Mouse (Mus musculus) heart, embryonic 11.5 days (tissue): ENCODE results near the gene Bpifb3. TPM values are rescaled to one million over a fixed set of nuclear protein-coding genes. Genes with fewer than 3 reads are reported as not detected.

Source experiments
- ATAC-seq: fragments of 200-750 bp; cut with Nextera tagmentation; replicated peaks from 2 replicates; pipeline ENCODE4 v1.8.0; 2017; ENCODE audit warnings: moderate library complexity; ENCODE audit not compliant: insufficient number of reproducible peaks, low FRiP score, low TSS enrichment
- H3K27ac ChIP-seq: fragments of 300-500 bp; sonication (generic); 2 replicates; pipeline ENCODE4 v1.5.1; 2014; ENCODE audit warnings: mild to moderate bottlenecking, low read depth, low read length
- H3K27me3 ChIP-seq: fragments of 300-500 bp; sonication (generic); 2 replicates; pipeline ENCODE4 v1.6.1; 2014; ENCODE audit warnings: mild to moderate bottlenecking, low read length, mixed read lengths; ENCODE audit not compliant: control insufficient read depth, insufficient read depth
- H3K36me3 ChIP-seq: fragments of 300-500 bp; sonication (generic); 2 replicates; pipeline ENCODE4 v1.6.1; 2014; ENCODE audit warnings: mild to moderate bottlenecking, low read length, moderate library complexity, mixed read lengths; ENCODE audit not compliant: control insufficient read depth, insufficient read depth
- H3K4me1 ChIP-seq: fragments of 300-500 bp; sonication (generic); 2 replicates; pipeline ENCODE4 v1.6.1; 2014; ENCODE audit warnings: low read length; ENCODE audit not compliant: control insufficient read depth, insufficient read depth
- H3K4me2 ChIP-seq: fragments of 300-500 bp; sonication (generic); 2 replicates; pipeline ENCODE4 v1.6.1; 2014; ENCODE audit warnings: mild to moderate bottlenecking, moderate library complexity
- H3K4me3 ChIP-seq: fragments of 300-500 bp; sonication (generic); 2 replicates; pipeline ENCODE4 v1.5.1; 2014; ENCODE audit warnings: low read depth, low read length
- H3K9ac ChIP-seq: fragments of 300-500 bp; sonication (generic); 2 replicates; pipeline ENCODE4 v1.6.1; 2014; ENCODE audit warnings: mild to moderate bottlenecking, low read depth, low read length, moderate library complexity
- H3K9me3 ChIP-seq: fragments of 300-500 bp; sonication (generic); replicated peaks from 2 replicates; pipeline ENCODE4 v1.6.1; 2016; ENCODE audit warnings: low read length; ENCODE audit not compliant: control insufficient read depth
- WGBS: fragments of 180-500 bp; shearing (Covaris S2); extraction: QIAGEN DNeasy Blood & Tissue Kit; methylation state at CpG from one replicate; pipeline ENCODE4 v1.1.7; 2014; ENCODE audit not compliant: insufficient replicate concordance; 5-methylcytosine and 5-hydroxymethylcytosine counted together
- polyA plus RNA-seq: library from polyadenylated mRNA; unstranded; fragments of >200 nt; fragmentation: Nextera tagmentation; extraction: Ambion mirVana; gene quantifications from 2 replicates; pipeline ENCODE4 v1.2.1, GENCODE M21; 2014

Gene Bpifb3
- polyA plus RNA-seq: not detected in 2 replicates

DNA sequence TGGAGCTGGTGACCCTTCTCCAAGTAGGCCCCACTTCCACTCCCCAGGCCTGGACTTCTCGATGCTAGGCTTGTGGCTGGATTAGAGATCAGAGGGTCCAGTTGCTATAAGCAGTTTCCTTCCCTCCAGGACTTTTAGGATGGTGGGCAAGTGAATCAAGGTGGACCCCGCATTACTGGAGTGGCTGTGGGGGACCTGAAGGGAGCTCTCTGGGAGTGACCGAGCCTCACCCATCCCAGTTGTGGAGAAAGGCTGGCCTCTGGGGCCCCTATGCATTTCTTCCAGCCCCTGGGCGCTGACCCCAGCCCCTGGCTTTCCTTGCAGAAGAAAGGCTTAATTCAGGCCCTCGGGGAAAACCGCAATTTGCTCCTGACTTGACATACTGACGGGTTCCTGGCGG is at the start of gene Bpifb3:
TSS of gene Bpifb3 (plus strand) at position 301 of the 400 bp plus-strand sequence.
- Histone ChIP-seq H3K27ac (no peak within 1 kb of the TSS), H3K4me1 (no peaks in the 10 kb centered on the region), H3K27me3 (no peaks in the 10 kb centered on the region), H3K4me2 (no peak within 1 kb of the TSS), H3K36me3 (no peaks in the 10 kb centered on the region), H3K4me3 (no peak within 1 kb of the TSS), H3K9me3 (no peaks in the 10 kb centered on the region), H3K9ac (no peak within 1 kb of the TSS)
- 75% methylated on average over 8 of the region's 8 CpGs for WGBS
- ATAC-seq: no peak

DNA sequence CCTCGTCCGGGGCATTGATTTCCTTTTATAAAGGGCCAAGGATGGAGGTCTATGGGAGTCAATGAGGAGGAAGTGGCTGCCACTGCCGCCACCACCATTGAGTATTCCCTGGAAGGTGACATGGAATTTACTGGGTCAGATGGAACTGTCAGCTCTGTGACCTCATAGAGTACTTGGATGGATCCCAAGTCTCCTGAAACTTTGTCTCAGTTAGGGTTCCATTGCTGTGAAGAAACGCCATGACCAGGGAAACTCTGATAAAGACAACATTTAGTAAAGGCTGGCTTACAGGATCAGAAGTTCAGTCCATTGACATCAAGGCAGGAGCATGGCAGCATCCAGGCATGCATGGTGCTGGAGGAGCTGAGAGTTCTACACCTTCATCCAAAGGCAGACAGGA is 47.0 kb upstream of the Bpifb3 start, which contains the start of gene Sun5:
TSS of gene Sun5 (minus strand) at position 101 of the 400 bp plus-strand sequence.
- Histone ChIP-seq H3K9ac (no peak within 1 kb of the TSS), H3K4me3 (no peak within 1 kb of the TSS), H3K27me3 (no peaks in the 10 kb centered on the region), H3K36me3 (no peaks in the 10 kb centered on the region), H3K4me2 (no peak within 1 kb of the TSS), H3K9me3 (no peaks in the 10 kb centered on the region), H3K4me1 (no peaks in the 10 kb centered on the region), H3K27ac (no peak within 1 kb of the TSS)
- 80% methylated on average over 4 of the region's 4 CpGs for WGBS
- ATAC-seq: no peak

DNA sequence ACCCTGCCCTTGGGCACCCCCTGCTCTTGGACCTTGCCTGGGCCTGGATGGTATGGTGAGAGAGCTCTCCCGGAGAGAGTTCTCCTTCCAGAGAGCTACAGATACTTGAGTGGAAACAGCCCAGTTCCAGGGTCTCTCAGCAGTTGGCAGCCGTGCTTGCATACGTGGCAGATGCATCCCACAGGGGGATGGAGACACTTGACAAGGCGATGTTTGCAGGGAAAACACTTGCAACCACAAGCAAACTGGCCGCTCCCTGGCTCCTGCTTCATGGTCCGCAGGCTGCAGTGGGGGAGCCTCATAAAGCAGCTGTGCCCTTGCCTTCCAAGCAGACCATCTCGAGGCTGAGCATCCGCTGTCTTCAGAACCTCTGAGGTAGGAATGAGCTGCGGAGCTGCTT is 43.3 kb upstream of the Bpifb3 start, which contains the start of gene Bpifb2:
TSS of gene Bpifb2 (plus strand) at position 301 of the 400 bp plus-strand sequence.
- H3K27me3 ChIP-seq: no peaks in the 10 kb centered on the region; the same call in 1 of the 2 replicates
- no peaks in the 10 kb centered on the region for H3K4me1 ChIP-seq
- H3K36me3 ChIP-seq: no peaks in the 10 kb centered on the region
- H3K9ac ChIP-seq: no peak within 1 kb of the TSS
- H3K9me3 ChIP-seq: no peaks in the 10 kb centered on the region
- no peak within 1 kb of the TSS for H3K27ac ChIP-seq
- no peak for ATAC-seq
- WGBS: 57% methylated on average over 9 of the region's 9 CpGs
- H3K4me2 ChIP-seq: no peak within 1 kb of the TSS
- H3K4me3 ChIP-seq: no peak within 1 kb of the TSS

DNA sequence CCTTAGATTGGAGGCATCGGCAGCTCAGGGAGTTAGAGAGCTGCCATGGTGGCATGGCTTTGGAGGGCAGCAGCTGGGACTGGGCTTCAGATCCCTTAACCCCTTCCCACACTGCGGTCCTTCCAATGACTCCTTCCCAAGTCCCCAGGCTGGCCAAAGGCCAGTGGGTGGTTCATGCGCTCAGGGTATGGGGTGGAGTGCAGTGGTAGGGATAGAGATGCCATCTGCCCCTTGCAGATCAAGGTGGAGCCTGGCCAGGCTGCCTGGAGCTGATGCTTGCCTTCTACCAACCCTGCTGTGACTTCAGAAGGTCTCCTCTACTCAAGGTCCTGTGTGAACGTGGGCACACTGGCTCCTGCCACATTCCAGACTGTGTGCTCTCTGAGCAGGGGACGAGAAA is 18.9 kb upstream of the Bpifb3 start:
- no peak overlapping the region for H3K9ac ChIP-seq
- 70% methylated on average over 5 of the region's 5 CpGs for WGBS
- no peak overlapping the region for H3K4me2 ChIP-seq

DNA sequence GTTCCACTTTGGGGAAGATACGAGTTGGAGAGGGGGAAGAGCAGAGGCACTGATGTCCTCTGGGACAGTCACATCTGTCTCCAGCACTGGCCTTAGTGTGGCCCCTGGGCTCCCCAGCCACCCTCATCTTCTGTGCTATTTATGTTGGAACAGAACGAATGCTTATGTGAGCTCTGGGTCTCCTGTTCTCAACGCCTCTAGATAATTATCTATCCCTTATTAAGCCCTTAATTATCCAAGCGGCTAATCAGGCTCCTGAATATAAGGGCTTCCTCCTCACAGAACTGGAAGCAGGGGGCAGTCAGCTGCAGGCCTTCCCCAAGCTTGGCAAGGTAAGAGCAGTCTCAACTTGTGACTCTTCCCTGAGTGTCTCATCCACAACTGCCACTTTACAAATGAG is 17.9 kb upstream of the Bpifb3 start, which contains the start of gene Bpifb6:
TSS of gene Bpifb6 (plus strand) at position 301 of the 400 bp plus-strand sequence.
- H3K4me2 ChIP-seq: no peak within 1 kb of the TSS
- H3K4me1 ChIP-seq: 0 out of 2 replicates have a peak, but pooled peaks cover 2% of the 10 kb centered on the region
- peaks cover 5% of the 10 kb centered on the region; the same call in 1 of the 2 replicates for H3K27me3 ChIP-seq
- WGBS: 69% methylated on average over 4 of the region's 4 CpGs
- no peak within 1 kb of the TSS for H3K27ac ChIP-seq
- ATAC-seq: no peak
- no peaks in the 10 kb centered on the region for H3K9me3 ChIP-seq
- no peak within 1 kb of the TSS for H3K4me3 ChIP-seq
- H3K9ac ChIP-seq: no peak within 1 kb of the TSS
- no peaks in the 10 kb centered on the region for H3K36me3 ChIP-seq

More for the DNA sequence above, 18.9 kb upstream of the Bpifb3 start:
- Histone ChIP-seq H3K9me3 (no peaks in the 10 kb centered on the region), H3K4me1 (0 out of 2 replicates have a peak, but pooled peaks cover 2% of the 10 kb centered on the region), H3K36me3 (no peaks in the 10 kb centered on the region), H3K4me3 (no peak overlapping the region), H3K27ac (no peak overlapping the region), H3K27me3 (peaks cover 5% of the 10 kb centered on the region; the same call in 1 of the 2 replicates)
- ATAC-seq: no peak

DNA sequence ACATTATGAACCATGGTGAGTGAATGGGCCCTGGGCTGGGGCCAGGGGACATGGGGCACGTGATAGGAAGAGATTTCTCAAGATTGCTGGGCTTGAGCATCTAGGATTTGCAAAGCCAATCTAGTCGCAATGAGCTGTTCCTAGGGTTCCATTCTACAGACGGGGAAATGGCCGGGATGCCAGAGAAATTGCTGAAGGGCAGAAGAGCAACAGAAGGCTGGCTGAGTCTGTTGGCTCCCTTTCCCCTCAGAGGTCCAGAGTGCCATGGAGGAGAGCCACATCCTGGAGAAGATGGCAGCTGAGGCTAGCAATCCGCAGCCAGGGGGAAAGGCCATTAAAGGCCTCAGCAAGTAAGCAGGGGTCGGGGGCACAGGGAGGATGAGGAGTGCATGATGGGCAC is 15.3 kb upstream of the Bpifb3 start:
- 65% methylated on average over 6 of the region's 6 CpGs for WGBS
- no peak overlapping the region for H3K4me2 ChIP-seq
- no peaks in the 10 kb centered on the region for H3K4me1 ChIP-seq
- H3K27me3 ChIP-seq: peaks cover 5% of the 10 kb centered on the region; the same call in 1 of the 2 replicates
- H3K4me3 ChIP-seq: no peak overlapping the region
- H3K9ac ChIP-seq: no peak overlapping the region
- no peak for ATAC-seq
- no peaks in the 10 kb centered on the region for H3K36me3 ChIP-seq
- H3K9me3 ChIP-seq: no peaks in the 10 kb centered on the region
- H3K27ac ChIP-seq: no peak overlapping the region

DNA sequence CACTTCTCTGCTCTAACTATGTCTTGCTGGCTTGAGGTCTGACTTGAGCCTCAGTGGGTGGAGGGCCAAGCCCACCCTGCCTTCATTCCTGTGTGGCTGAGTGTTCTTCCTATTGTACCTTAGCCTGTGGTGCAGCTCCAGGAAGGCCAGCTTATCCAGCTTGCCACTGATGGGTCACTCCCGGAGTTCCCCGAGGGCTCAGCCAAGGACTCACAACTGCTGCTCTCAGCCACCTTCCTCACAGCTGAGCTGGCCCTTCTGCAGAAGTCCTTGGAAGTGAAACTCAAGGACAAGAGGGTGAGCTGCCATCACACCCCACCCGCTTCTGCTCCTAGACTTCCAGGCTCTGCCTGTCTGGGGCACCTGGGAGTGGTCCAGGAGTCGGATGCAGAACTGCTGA is 11.4 kb upstream of the Bpifb3 start:
- H3K27me3 ChIP-seq: no peaks in the 10 kb centered on the region
- H3K27ac ChIP-seq: no peak overlapping the region
- no peak overlapping the region for H3K9ac ChIP-seq
- no peaks in the 10 kb centered on the region for H3K4me1 ChIP-seq
- H3K4me3 ChIP-seq: no peak overlapping the region
- H3K9me3 ChIP-seq: no peaks in the 10 kb centered on the region
- H3K4me2 ChIP-seq: no peak overlapping the region
- 80% methylated on average over 4 of the region's 4 CpGs for WGBS
- ATAC-seq: no peak
- H3K36me3 ChIP-seq: no peaks in the 10 kb centered on the region

DNA sequence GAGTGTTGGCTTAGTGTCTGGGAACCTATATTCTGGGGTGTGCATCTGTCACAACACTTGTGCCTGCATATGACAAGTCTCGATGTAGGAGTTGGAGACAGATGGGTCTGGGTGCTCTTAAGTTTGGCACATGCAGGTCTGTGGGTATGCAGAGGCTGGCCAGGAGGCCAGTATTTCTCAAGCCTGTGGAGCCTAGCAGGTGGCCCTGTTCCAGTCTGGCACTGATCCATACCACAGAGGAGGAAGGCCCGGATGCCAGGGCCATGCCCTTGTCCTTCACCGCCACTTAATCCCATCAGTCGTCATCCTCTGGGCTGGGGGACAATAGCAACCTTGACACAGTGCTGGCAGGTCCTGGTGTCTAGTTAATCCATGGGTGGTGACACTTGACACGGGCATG is 3.9 kb upstream of the Bpifb3 start:
- no peak overlapping the region for H3K27ac ChIP-seq
- no peak overlapping the region for H3K4me2 ChIP-seq
- 65% methylated on average over 5 of the region's 5 CpGs for WGBS
- no peak overlapping the region for H3K4me3 ChIP-seq
- no peaks in the 10 kb centered on the region for H3K27me3 ChIP-seq
- no peak for ATAC-seq
- H3K4me1 ChIP-seq: no peaks in the 10 kb centered on the region
- H3K9ac ChIP-seq: no peak overlapping the region
- no peaks in the 10 kb centered on the region for H3K9me3 ChIP-seq
- H3K36me3 ChIP-seq: no peaks in the 10 kb centered on the region

DNA sequence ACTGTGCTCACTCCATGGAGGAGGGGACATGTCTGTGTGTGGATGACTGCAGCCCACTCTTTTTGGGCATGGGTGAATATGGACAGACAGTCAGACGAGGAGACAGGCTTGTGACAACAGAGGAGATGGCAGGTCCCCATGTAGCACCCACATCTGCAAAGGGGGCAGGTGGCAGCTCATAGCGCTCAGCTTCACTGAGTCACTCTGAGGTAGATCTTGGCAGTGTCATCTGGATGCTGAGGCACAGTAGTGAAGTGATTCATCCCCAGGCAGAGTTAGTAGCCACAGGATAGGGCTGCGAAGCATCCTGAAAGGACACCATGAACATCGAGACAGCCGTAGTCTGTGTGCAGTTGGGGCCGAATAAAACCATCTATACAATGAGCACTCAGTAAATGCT is 3.2 kb downstream of the Bpifb3 start:
- WGBS: 76% methylated on average over 6 of the region's 6 CpGs
- Histone ChIP-seq H3K27me3 (no peaks in the 10 kb centered on the region), H3K4me2 (no peak overlapping the region), H3K4me1 (no peaks in the 10 kb centered on the region), H3K9me3 (no peaks in the 10 kb centered on the region), H3K9ac (no peak overlapping the region), H3K27ac (no peak overlapping the region), H3K4me3 (no peak overlapping the region), H3K36me3 (no peaks in the 10 kb centered on the region)
- no peak for ATAC-seq
